Mouse (Mus musculus) lung, postnatal 25 days (tissue): ENCODE measurements at regions not wholly inside any gene's neighbourhood (a gene's known extent, or its start where the extent isn't known, plus 50 kb on each side); places are given as distances from the start of the nearest gene placed in this dataset.

Experiments used
- DNase-seq: peaks from one replicate; pipeline ENCODE4 v3.0.0; 2022; ENCODE audit warnings: low spot score

DNA sequence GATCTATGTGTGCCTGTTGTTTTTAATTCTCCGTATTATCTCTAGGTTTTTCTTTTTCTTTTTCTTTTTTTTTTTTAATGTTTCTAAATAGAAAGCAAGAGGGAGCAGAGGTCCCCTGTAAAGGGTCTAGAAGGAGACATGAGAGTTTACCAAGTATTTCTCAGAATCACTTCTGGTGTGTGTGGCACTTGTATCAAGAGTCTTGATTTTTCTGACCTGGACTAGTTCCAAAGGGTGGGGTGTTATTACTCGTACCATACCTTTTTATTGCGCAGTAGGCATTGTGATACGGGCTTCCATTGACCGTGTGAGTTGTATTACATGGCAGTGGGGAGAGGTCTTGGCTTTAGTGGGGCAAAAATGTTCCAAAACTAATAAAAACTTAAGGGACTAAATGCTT, 63.2 kb upstream of the Bmp6 start:
- DNase-seq: peak; percentile 48

DNA sequence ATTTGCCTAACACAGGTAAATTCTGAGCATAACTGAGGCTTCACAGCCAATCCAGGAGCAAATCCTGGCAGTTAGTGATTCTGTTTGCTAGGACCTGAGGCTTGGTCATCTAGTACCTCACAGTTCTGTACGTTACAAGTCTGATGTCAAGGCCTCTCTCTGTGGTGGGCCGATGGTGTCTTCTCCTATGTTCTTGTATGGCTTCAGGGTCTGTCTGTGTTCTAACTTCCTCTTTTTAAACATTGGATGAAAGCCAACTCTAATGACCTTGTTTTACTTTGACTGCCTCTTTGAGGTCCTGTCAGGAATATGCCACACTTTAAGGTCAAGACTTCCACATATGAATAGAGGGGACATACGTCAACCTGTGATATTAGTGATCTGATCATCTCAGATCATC, 56.9 kb upstream of the Bmp6 start:
- DNase-seq: no peak

DNA sequence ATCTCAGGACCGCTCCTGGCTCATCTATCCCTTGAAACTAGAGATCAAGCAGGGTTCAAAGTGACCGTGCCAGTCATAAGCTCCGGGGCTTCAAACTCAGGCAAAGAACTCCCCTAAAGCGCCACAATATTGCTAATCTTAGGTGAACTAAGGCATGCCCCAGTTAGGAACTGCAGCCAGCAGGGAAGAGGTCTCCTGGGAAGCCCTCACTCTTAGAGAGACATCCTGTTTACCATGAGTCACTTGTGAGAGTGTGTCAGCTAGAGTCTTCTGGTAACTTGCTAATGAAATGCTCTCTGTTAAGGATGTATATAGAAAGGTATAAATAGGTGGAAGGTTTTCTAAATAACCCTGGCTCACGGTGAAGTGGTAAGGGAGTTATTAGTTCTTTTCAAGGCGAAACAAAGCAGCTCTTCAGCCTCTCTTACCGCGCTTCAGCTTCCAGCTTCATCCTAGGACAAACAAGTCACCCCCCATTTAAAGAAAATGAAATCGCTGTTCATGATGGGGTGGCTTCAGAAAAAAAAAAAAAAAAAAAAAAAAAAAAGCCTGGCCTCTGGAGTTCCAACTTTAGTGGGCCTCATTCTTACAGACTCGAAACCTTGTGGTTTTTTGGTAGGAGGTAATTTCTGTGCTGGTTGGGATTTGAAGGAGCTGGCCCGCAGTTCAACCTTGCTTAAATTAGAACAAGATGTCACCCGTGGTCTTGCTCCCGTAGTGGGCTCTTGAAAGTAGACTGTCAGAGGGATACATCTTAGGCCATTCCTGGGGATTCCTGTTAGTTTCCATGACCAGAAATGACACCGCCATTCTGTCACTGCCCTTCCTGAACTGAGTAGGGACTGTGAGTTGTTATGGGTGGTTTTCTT, 56.1 kb upstream of the Bmp6 start:
- no peak for DNase-seq

DNA sequence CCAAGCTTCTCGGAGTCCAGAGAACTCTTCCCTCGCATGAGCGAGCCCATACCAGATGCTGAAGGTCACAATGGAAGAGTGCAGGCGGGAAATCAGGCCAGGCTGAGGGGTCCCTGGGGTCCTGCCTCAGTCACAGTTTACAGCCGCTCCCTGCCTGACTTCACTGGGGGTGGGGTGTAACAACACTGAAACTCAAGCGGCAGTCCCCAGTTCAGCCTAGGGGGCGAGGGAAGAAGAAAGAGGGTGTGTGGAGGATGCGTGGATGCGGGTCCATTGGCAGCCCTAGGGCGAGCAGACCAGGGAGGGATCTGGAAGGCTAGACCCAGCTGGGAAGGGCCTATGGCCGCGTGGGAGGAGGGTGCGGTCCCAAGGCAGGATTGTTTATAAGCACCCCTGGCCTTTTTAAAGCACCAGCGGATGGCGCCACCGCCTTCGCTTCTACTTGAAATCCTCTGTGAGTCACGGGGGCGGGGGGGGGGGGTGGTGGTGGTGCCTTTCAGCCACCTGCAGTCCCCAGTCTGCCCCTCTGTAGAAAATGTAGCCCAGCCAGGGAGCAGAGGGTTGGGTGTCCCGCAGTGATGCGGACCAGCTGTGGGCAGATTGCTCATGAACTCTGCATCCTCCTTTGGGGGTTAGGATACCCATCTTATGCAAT, 54.5 kb upstream of the Bmp6 start:
- DNase-seq: peak; percentile 14

DNA sequence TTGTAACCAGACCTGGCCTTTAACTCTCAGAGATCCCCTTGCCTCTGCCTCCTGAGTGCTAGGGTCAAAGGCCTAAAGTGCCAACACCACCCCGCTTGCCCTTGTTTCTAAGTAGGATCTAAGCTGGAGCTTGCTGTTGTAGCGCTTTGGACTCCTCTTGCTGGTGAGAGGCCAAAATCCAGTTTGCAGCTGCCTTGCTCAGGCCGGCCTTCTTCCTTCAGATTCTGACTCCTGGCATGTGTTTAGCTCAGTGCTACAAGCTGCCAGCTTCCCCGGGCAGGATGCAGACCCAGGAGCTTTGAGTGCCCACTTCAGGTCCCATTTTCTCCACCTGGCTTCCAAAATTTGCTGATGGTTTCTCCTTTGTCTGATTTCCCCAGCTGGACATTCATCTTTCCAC, 53.4 kb upstream of the Bmp6 start:
- DNase-seq: no peak
